Mouse (Mus musculus) thymus, postnatal 25 days (tissue): ENCODE data around the gene Il2ra.
A peak's percentile ranks its signal among the peaks of the same experiment; 100 is the strongest.

Experiments
- DNase-seq: peaks from one replicate; pipeline ENCODE4 v3.0.0; 2022

The Il2ra gene

DNA sequence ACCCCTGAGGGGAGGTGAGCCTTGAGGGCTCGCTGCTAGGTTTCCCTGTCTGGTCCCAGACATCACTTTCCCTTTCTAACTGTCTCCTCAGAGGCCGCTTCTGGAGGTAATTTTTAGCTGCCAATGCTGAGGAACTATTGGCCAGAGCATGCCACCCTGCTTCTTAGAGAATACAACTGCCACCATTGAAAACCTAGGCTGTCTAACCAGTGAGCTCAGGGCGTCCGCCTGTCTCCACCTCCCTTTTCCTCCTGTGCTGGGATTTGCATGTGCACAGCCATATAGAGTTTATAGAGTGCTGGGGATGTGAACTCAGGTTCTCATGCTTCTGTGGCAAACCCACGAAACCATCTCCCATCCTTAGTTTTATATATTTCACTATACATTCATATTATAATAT lies 11.2 kb downstream of the Il2ra start:
- no peak for DNase-seq

DNA sequence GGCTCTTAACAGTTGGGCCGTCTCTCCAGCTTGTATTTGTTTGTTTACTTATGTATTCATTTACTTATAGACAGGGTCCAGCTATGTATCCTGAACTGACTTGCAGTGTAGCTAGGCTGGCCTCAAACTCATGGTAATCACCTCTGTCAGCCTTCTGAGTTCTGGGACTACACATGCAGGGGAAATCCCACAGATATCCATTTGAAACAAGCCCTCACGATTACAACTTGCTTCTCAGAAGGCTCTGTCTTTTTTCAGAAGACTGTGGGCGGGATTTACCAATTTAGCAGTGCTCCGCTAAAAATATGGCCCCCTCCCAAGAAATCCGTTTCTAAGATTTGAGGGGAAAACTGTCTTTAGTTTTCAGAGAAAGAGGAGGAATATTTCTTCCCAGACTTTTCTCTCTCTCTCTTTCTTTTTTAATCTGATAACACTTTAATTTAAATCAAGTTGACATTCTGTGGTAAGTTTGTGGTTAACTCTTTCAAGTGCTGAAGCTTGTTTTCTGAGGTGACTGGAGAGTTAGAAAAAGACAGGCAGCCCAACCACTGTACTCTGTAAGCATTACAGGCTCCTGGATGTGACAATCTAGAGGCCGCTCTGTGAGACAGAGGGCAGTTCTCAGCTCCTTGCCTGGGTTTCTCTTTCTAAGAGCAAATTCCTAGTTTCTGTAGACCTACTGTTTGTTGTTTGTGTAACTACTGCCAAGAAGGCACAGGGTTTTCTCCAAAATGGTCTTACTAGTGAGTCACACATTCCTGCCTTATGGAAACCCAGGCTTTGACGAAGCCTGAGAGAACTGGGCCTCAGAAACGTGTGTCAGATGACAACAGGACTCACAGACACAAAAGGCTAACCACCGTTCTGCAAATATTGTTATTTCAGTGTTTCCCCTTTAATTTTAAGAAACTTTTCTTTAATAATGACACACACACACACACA lies 12.7 kb downstream of the Il2ra start:
- peak; percentile 30 for DNase-seq

DNA sequence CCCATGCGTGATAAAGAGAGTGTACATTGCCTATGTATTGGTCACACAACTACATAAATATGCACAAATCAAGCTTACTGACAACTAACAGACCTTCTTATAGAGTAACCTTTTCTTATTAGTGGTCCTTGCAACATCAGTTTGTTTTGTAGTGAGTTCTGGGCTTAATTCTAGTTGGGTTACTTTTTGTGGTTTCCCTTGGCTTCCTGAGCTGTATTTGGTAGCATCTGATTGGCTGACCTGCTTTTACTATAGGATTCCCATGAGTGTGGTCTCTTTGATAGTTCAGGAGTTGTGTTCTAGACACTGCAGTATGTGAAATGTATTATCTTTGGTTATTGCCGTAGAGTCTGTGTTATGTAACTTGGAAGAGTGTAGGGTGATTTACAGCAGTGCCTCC lies 15.0 kb downstream of the Il2ra start:
- DNase-seq, result peak; percentile 44

DNA sequence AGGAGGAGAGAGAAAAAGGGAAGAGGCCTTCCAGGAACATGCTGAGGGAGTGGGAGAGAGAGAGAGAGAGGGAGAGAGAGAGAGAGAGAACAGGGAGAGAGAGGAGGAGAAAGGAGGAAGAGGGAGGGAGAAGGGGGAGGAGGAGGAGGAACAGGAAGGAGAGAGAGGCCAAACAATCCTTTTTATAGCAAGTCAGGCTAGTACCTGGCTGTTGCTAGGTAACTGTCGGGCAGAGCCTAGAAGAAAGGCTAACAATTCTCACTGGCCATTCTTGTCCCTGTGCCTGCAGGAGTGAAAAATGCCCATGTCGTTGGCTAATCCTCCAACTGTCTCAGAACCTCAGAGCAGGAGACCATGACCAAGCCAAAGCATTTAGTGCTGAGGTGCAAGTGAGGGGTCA lies 16.7 kb downstream of the Il2ra start:
- no peak for DNase-seq

DNA sequence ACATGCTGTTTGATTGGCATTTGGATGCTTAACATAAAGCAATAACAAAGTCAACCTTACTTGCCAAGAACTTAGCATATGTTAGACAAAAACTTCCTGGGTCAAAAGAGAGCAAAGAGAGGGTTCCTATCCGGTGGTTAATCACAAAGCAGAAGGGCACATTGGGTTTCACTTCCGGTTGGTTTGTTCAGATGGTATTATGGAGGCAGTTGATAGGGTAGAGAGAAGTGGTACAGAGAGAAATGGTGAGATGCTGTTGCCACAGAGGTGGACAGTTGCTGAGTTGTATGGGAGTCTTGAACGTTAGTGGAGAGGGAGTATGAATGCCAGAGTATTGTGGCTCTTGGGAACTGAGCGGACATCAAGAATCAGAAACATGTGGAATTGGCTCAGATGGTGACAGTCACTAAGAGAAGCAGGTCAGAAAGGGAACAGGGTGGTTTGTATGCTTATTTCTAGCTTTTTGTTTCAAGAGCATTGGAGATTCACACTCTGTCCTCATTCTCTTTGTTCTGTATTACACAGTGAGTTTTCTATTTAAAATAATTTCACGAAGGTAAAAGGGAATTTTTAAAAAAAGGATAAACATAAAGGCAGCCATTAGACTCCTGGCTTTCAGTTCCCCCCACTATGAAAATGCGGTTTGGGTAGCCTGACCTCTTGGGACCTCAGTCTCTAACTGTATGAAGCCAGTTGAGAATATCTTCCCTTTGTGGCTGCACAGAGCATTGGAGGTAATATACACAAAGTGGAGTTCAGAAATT lies 19.7 kb downstream of the Il2ra start:
- no peak for DNase-seq

DNA sequence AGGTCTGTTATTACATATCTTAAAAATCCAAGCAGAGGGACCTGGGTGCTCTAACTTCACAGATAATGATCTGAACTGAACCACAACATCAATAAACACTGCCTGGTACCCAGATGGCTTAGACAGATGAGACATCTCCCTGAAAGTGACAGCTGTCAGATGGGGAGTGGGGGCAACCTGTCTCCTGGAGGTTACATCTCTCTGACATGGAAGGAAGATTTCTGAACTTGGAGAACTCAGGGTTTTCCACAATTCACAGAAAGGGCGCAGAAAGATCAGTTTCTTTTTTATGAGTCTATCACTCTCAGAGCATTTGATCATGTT lies 20.3 kb downstream of the Il2ra start:
- DNase-seq, result peak; percentile 29

DNA sequence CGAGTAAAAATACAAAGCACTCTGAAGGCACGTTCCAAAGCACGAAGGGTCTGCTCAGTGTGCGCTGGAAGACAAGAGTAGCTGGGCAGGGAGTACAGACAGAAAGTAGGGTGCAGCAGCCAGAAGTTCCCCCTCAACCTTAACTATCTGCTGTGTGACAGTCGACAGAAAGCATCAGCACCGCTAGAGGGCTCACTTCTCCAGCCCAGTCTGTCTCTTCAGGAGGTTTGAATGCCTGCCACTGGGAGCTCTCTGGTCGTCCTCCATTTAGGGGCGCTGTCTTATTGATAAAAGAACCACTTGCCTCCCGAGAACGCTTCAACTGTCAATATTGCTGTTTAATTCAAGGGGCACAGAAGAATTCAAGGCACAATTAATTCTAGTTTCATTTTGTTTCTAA lies 21.4 kb downstream of the Il2ra start:
- peak; percentile 92 for DNase-seq

DNA sequence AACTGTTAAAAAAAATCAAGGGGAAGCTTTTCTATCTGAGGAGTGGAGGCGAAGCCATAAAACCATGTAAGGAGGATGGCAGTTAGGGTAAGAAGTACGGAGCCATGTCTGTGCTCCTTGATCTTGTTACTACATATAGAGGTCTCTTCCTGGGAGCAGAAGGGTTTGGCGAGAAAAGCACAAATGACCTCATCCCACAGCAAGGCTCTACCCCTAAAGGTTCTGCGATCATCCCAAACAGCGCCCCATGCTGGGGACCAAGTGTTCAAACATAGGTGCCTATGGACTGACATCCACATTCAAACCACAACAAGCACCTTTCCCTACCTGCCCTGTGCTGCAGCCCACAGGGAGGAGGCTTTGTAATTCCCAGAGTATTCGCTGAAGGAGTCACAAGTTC lies 21.8 kb downstream of the Il2ra start:
- peak; percentile 54 for DNase-seq

DNA sequence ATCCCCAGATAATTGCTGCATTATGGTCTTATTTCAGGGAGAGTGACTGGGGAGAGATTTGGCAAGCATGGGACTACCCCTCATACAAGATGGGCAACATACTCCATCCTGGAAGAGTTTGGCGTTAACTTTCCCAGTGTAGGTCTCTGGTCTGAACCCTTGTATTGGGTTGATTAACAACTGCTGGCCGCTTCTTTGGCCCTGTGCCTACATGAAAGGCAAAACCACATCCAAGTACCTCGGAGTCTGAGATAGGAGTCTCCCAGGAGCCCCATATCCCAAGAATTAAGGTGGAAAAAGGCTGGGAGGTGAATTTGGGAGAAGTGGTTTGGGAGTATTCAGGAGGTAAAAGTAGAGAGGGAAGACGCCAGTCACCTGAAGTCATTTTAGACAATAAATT lies 22.2 kb downstream of the Il2ra start:
- DNase-seq, result no peak

DNA sequence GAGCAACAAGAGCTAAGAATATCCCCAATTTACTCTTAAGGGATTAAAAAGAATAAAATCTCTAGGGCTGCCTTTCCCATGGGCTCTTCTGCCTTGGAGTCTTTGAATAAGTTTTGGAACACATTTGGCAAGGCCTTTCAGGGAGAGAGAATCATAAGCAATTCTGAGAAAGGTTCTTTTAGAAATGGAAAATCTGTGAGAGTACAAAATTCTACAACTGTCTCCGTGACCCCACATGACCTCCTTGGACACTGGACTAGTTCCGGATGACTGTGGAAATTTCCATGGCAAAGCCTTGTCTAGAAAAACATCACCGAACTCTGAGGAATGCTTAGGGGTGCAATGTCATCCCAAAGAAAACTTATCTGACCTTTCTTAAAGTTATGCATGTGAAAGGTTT lies 22.7 kb downstream of the Il2ra start:
- no peak for DNase-seq

DNA sequence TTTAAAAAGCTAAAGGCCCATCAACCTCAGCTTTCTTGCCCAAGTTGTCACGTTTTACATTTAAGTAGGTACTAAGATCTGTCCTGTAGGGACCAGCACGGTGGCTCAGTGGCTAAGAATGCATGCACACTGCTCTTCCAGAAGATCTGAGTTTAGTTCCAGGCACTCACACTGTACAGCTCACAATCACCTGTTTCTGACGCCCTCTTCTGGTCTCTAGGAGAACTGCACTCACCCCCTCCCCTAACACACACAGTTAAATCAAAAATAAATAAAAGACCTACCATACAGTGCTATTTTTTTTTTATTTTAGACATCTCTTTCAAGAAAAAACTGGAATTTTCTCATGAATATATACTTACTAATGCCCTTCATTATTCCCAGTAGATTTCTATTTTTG lies 29.5 kb downstream of the Il2ra start:
- peak; percentile 75 for DNase-seq

DNA sequence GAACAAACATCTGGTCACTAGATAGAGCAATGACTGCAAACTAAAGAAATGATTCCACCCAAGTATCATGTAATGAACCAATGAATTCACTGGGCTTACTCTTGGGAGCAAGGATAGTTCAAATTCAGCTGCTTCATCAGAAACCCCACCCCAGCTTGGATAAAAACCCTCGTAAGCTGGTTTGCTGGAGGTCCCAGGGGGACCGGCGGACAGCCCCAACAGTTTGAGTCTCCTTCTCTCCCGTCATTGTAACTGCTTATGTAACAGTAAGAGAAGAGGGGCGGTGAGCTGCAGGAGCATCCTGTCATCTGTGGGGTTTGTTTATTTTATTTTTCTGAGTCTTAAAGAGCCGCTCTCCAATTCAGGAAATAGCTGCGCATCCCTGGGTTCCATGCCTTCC lies 37.0 kb downstream of the Il2ra start:
- DNase-seq, result no peak

DNA sequence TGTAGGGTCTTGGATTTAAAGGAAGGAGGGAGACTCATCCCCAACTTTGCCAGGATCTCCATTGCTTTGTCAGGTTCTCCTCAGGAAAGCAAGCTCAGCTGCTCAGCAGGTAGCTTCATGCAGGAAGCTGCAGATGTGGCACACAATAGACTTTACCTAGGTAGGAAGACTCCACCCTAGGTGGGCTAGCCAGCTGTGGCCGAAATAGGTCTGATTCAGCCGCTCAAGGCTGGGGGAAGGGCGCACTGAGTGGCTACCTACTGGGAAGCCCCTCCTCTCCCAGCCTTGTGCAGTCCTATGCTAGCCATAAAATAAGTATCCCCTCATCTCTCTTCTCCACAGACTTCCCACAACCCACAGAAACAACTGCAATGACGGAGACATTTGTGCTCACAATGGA lies 40.1 kb downstream of the Il2ra start:
- DNase-seq, result no peak

DNA sequence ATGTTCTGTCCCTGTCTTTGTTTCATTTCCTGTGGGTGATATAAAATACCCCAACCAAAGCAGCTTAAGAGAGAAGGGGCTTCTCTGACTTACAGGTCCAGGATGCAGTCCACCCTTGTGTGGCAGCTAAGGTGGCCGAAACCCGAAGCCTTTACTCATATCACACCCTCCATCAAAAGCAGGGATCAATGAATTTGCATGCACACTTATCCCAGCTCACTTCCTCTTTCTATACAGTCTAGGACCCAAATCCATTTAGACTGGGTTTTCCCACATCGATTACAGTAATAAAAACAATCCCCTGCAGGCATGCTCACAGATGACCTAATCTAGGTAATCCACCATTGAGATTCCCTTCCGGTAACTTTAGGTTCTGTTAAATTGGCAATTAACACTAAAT lies 43.9 kb downstream of the Il2ra start:
- DNase-seq, result no peak

DNA sequence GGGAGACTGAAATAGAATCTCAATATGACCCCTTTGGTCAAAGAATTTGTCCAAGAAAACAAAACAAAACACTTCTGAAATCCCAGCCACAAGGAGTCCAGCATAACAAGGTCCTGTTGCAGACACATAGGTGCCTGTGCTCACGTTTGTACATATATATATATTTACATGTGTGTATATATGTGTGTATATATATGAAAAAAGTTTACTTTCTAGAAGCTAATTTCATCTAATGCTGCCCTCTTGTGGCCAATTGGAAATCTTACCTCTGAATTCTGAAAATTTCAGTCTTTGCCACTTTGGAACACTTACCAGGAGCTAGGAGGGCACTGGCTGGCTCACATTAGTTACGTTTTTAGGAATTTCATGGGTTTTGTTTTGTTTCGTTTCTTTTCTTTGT lies 44.8 kb downstream of the Il2ra start:
- DNase-seq, result peak; percentile 13

DNA sequence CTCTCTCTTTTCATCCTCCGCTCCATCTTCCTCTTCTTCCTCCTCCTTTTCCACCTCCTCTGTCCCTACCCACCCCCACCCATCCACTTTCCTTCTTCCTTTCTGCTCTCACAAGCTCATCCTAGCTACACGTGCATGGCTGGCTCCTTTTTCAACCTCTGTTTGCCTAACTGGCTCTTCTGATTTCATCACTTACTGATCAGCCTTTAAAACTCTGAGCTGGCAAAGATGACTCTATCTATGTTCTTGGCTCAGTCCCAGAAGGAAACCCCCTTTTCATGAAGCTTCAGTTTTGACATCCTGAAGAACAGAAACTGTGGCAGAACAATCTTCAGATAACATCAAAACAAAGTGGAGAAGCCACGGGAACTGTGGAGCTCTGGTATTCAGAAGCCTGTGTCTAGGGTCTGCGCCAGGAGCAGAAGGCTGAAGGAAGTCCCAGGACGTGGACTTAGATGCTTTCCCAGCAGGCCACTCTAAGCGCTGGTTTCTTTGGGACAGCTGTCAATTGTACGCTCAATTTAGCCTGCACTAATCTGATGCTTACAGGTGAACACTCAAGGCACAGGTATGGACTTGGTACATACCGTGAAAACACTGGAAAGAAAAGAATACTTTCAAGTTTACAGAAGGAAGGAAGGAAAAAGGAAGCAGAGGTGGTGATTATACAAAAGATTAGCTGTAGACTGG lies 47.7 kb downstream of the Il2ra start:
- DNase-seq, result no peak

DNA sequence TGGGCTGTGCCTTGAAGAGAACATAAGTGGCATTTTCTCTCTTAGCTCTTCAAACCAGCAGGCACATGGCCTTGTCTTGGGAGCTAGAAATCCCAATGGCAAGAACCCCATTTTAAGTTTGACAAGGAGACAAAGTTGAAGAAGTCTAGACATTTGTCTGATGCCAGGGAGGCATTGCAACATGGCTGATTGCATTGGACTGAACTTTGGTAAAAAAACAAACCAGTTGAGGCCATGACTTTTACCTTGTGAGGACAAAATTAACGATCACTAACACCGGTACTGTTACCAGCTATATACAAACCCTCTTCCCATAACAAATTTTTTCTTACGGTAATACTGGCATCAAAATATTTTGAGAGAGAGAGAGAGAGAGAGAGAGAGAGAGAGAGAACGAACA lies 50.7 kb downstream of the Il2ra start:
- no peak for DNase-seq

DNA sequence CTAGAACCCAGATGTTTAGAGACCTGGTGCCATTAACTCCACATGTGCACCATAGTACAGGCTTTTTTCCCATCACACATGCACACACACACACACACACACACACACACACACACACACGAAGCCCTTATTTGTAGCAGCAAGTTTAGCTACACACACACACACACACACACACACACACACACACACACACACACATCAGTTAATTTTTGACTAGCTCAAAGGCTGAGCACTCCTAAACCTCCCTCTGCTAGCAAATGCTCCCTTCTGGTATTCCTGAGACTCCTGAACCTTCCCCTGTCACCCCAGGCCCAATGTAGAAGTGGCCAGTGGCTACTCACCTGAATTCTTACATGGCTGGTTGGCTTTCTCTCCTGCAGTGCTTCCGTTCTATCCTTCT lies 51.5 kb downstream of the Il2ra start:
- no peak for DNase-seq

DNA sequence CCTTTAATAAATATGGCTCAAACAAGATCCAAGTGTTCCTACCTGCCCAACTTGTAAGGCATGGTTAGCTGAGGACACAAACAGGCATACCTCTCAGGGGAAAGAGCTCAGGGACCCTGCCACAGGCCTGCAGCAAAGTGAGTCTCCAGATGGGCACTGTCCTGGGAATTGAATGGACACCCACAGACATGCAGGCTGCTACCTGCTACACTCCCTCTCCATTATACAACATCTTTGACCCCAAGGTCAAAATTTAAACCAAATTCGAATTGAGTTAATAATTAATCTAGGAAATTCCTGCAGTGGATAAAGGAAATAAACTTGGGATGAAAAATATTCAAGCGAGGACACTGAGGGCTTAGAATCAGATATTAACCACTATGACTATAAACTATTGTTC lies 53.3 kb downstream of the Il2ra start:
- no peak for DNase-seq

DNA sequence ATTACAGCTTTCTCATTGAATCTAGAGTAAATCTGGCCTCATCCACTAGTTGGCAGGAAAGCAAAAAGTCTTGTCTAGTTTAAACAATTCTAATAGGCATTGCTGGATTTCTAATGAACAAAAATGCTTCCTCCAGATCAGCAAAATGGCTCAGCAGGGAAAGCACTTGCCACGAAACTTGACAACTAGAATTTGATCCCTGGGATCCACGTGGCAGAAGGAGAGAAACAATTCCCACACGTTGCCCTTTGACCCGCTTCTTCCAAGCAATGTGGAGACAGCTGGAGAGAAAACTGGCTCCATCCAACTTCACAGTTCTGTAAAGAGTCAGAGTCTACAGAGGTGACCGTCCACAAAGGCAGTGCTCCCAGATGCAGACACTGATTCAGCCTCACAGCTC lies 56.4 kb downstream of the Il2ra start:
- DNase-seq, result no peak

DNA sequence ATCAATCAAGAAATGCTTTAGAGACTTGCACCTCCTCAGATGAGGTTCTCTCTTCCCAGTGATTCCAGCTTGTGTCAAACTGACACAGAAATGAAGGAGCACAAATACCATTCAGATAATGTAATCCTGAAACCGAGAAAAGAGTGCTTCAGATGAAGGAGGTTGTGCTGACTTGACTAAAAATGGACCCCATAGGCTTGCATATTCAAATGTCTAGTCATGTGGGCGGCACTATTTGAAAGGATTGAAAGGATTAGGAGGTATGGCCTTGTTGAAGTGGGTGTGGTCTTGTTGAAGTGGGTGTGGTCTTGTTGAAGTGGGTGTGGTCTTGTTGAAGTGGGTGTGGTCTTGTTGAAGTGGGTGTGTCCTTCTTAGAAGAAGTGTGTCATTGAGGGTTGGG lies 57.3 kb downstream of the Il2ra start:
- DNase-seq, result no peak

DNA sequence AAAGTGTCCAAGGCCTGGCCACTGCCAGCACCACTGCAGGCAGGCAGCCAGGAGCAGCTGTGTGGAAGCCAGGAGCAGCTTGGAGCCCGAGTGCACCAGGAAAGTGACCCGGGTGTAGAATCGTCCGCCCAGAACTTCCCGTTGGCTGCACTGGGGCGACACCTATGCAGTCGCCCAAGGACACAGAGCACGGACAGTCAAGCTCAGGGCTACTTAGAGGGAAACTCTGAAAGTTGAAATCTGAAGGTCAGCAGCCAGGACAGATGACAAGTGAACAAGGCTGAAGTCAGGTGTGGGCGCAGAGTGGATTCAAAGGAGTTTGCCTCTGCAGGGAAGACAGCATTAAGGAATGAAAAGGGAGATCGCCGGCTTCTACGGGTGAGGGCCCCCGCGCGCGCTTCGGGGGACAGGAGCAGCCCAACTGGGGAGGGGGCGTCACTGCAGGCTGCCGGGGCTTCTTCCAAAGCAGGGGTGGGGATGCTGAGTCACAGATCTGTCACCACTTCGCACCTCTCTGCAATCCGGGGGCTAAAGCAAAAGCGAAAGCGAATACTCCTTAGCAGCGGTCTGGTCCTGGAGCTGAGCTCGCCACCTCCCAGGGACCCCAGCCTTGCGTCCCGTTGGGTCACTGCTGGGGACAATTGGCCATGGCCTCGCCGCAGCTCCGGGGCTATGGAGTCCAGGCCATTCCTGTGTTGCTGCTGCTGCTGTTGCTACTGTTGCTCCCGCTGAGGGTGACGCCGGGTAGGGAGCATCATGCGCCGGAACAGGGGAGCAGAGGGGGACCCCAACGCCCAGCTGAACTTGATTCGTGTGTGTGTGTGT lies 62.8 kb downstream of the Il2ra start, which contains the start of gene Il15ra:
Gene Il15ra, plus strand, starts transcription at position 90 of the 825 bp plus-strand sequence.
- DNase-seq, result peak; percentile 63
